Mouse (Mus musculus) G1E (cell line): ENCODE measurements around the gene Wasf2.

Experiments
- CTCF ChIP-seq: IDR thresholded peaks from 2 replicates; pipeline ENCODE4 v1.5.1; 2012; ENCODE audit warnings: low read depth, low read length, inconsistent platforms, mixed read lengths
- TAL1 ChIP-seq: conservative IDR thresholded peaks from 2 replicates; pipeline ENCODE4 v1.6.1; 2012; ENCODE audit warnings: low read depth, low read length, inconsistent platforms, mixed read lengths

- TF ChIP-seq TAL1 (no peak), CTCF (peak; percentile 97)
These were observed 87.3 kb downstream of the Wasf2 start for GRCm38 (mm10) chr4:133217641-133218040.
